Mouse (Mus musculus): Measurements from ENCODE around the gene Med15.

DNA sequence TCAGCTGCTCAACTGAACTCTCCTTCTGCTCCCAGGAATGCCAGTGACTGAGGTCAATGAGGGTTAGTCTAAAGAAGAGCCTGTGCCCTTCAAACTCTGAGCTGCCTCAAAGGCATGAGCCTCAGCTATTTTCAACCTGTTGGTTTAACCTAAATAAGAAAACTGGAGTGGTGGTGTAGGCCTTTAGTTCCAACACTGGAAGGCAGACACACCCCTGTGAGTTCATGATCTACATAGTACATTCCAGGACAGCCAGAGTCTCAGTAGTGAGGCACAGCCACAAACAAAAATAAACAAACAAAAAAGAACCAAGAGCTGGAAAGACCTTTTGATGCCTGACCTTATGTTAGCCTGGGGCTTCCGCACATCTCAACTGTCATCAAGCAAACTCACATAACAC, 25.1 kb downstream of the Med15 start:
- TF ChIP-seq CTCF (IDR thresholded peaks at IDR 0.05; ENCODE audit: control insufficient read depth, insufficient read depth, insufficient replicate concordance, low read depth, low read length): no peak
- no peak for TF ChIP-seq POLR2A (IDR thresholded peaks at IDR 0.05; ENCODE audit: control insufficient read depth, low read depth, low read length)

All from testis, adult 2 months (tissue).